Mouse (Mus musculus) liver, embryonic 14.5 days (tissue): ENCODE results near the gene Cnppd1.

Source experiments
- CTCF ChIP-seq: IDR thresholded peaks from 2 replicates; pipeline ENCODE4 v1.5.1; 2016; ENCODE audit warnings: antibody characterized with exemption, low read depth, control low read depth
- EP300 ChIP-seq: IDR thresholded peaks from 2 replicates; pipeline ENCODE4 v1.6.1; 2016; ENCODE audit warnings: antibody characterized with exemption, low read depth

DNA sequence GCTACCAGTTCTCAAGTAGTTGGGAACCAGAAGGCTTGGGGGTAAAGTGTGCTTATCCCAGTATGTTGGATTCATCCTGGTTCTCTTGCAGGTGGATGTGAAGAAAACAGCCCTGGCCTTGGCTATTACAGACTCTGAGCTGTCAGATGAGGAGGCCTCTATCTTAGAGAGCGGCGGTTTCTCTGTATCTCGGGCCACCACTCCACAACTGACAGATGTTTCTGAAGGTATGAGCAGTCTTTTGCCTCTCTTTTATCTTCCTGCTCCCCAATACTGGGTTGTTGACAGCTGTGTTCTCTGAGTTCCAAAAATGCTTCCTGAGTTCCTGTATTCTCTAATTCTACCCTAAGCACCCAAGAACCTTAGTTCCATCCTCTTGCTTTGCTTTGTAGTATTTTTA is 3.1 kb upstream of the Cnppd1 start:
- TF ChIP-seq EP300 (peak; percentile 81), CTCF (no peak)
